Mouse (Mus musculus) forebrain, embryonic 11.5 days (tissue): ENCODE measurements at regions not wholly inside any gene's neighbourhood (a gene's known extent, or its start where the extent isn't known, plus 50 kb on each side); places are given as distances from the start of the nearest gene placed in this dataset.

ENCODE experiments used
- ATAC-seq: fragments of 200-750 bp; cut with Nextera tagmentation; replicated peaks from 2 replicates; pipeline ENCODE4 v1.8.0; 2017; ENCODE audit warnings: moderate TSS enrichment; ENCODE audit not compliant: low FRiP score
- DNase-seq: peaks from one replicate; pipeline ENCODE4 v3.0.0-alpha.2; 2017; ENCODE audit warnings: low spot score
- H3K27ac ChIP-seq: fragments of 300-500 bp; sonication (generic); 2 replicates; pipeline ENCODE4 v1.5.1; 2014; ENCODE audit warnings: low read depth, low read length
- H3K27me3 ChIP-seq: fragments of 300-500 bp; sonication (generic); 2 replicates; pipeline ENCODE4 v1.6.1; 2014; ENCODE audit warnings: mild to moderate bottlenecking, low read length, mixed read lengths; ENCODE audit not compliant: control insufficient read depth, insufficient read depth
- H3K36me3 ChIP-seq: fragments of 300-500 bp; sonication (generic); 2 replicates; pipeline ENCODE4 v1.6.1; 2014; ENCODE audit warnings: mild to moderate bottlenecking, low read length, moderate library complexity, mixed read lengths; ENCODE audit not compliant: control insufficient read depth, insufficient read depth
- H3K4me1 ChIP-seq: fragments of 300-500 bp; sonication (generic); replicated peaks from 2 replicates; pipeline ENCODE4 v1.6.1; 2014; ENCODE audit warnings: low read length, mixed read lengths; ENCODE audit not compliant: control insufficient read depth, insufficient read depth
- H3K4me2 ChIP-seq: fragments of 300-500 bp; sonication (generic); 2 replicates; pipeline ENCODE4 v1.6.1; 2014; ENCODE audit warnings: low read depth, mild to moderate bottlenecking, low read length, moderate library complexity, mixed read lengths; ENCODE audit not compliant: severe bottlenecking
- H3K4me3 ChIP-seq: fragments of 300-500 bp; sonication (generic); 2 replicates; pipeline ENCODE4 v1.5.1; 2014; ENCODE audit warnings: low read depth, low read length
- H3K9ac ChIP-seq: fragments of 300-500 bp; sonication (generic); 2 replicates; pipeline ENCODE4 v1.6.1; 2014; ENCODE audit warnings: low read length
- H3K9me3 ChIP-seq: fragments of 300-500 bp; sonication (generic); 2 replicates; pipeline ENCODE4 v1.6.1; 2016; ENCODE audit warnings: low read length, mixed read lengths; ENCODE audit not compliant: control insufficient read depth
- WGBS: fragments of 180-500 bp; shearing (Covaris S2); extraction: QIAGEN DNeasy Blood & Tissue Kit; methylation state at CpG from one replicate; pipeline ENCODE4 v1.1.7; 2014; 5-methylcytosine and 5-hydroxymethylcytosine counted together

DNA sequence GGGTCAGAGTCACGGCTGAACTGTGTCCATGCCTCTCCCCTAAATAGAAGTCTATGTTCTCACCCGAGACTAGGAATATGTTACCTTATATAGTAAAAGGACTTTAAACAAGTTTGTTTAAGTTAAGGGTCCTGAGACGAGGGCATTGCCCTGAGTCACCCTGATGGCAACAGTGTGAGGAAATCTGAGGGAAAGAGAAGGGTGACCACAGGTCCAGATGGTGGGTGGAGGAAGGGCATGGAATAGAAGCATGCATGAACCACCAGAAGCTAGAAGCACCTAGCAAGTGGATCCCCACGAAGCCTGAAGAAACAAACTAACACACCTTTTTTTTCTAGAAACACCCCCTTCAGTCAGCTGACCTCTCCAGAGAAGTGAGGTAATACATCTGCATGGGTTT, 536.9 kb upstream of the Lrrc6 start:
- Histone ChIP-seq H3K4me3 (no peak overlapping the region), H3K27me3 (no peaks in the 10 kb centered on the region), H3K27ac (no peak overlapping the region), H3K4me1 (peaks cover 3% of the 10 kb centered on the region; the same call in 1 of the 2 replicates), H3K9me3 (no peaks in the 10 kb centered on the region), H3K9ac (no peak overlapping the region), H3K4me2 (no peak overlapping the region), H3K36me3 (no peaks in the 10 kb centered on the region)
- no peak for ATAC-seq
- DNase-seq: no peak
- WGBS: 81% methylated on average over 4 of the region's 4 CpGs

- Histone ChIP-seq H3K4me1 (peaks cover 3% of the 10 kb centered on the region; the same call in 1 of the 2 replicates), H3K4me2 (no peak overlapping the region), H3K27ac (no peak overlapping the region), H3K27me3 (no peaks in the 10 kb centered on the region), H3K9me3 (no peaks in the 10 kb centered on the region), H3K36me3 (no peaks in the 10 kb centered on the region), H3K4me3 (no peak overlapping the region), H3K9ac (no peak overlapping the region)
- DNase-seq: no peak
- WGBS: 57% methylated on average over 2 of the region's 2 CpGs
- ATAC-seq: no peak
Measured at GRCm38 (mm10) chr15:67036341-67036740, 535.6 kb upstream of the Lrrc6 start.

DNA sequence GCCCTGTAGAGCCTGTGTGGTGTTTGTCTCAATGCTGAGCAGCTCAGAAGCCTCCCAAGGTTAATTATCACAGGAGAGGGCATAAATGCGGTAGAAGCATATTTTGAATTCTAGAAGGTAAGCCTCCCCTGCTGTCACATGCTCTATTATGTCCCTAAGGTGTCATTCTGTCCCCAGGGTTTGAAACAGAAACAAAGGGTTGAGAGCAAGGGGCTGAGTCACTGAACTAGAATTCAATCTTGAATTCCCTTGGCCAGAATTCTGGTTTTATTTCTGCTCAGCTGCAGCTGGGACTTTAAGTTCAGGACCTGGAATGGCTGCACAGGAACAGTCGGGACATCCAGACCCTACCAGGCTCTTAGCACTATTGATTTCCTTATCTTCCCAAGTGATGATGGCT, 533.2 kb upstream of the Lrrc6 start:
- DNase-seq: no peak
- Histone ChIP-seq H3K9me3 (no peaks in the 10 kb centered on the region), H3K4me2 (no peak overlapping the region), H3K27me3 (no peaks in the 10 kb centered on the region), H3K4me1 (no peaks in the 10 kb centered on the region), H3K4me3 (no peak overlapping the region), H3K27ac (no peak overlapping the region), H3K36me3 (no peaks in the 10 kb centered on the region), H3K9ac (no peak overlapping the region)
- no peak for ATAC-seq
- WGBS: 74% methylated on average over 2 of the region's 2 CpGs

DNA sequence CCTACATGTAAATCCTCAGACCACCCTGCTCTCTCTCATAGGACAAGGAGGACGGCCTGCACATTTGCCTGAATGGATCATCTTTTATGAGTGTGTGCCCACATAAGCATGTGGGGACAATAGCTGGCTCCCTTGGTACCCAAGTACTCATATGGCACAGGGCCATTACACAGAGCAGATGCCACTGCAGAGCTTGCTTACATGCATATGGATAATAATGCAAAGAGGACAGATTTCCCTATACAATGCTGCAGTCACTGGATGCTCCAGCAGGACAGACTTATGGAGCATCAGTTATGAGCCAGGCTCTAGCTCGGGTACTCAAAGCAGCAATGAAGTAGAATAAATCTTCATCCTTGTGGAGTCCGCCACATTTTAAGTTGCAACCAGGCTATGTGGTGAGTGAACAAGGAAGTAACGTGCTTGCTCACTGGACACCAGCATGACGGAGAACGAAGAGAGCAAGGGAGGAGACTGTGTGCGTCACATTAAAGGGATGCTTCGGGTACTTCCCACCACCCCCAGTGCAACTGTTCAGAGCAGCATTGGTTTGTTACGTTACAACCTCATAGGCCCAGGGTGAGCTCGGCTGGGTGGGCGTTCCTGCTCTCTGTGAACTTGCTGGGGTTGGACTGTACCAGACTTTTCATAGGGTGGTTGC, 531.3 kb upstream of the Lrrc6 start:
- Histone ChIP-seq H3K36me3 (no peaks in the 10 kb centered on the region), H3K27ac (no peak overlapping the region), H3K9me3 (no peaks in the 10 kb centered on the region), H3K9ac (no peak overlapping the region), H3K27me3 (no peaks in the 10 kb centered on the region), H3K4me3 (no peak overlapping the region), H3K4me1 (no peaks in the 10 kb centered on the region), H3K4me2 (no peak overlapping the region)
- ATAC-seq: no peak
- no peak for DNase-seq
- 90% methylated on average over 11 of the region's 11 CpGs for WGBS

DNA sequence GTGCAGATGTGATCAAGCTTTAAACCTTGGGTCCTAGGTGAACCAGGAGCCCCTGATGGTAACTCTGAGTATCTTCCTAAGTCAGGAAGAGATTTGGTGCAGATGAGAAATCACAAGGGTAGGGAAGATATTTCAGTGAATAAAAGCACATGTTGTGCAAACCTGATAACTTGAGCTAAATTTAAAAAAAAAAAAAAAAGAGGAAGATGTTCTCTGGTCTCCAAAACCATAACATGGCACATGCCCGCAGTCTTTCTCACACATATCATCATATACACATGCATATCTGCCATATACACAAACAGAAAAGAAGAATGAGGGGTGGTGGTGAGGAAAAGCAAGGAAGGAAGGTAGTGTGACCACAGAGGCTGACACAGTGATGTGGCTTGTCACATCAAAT, 530.3 kb upstream of the Lrrc6 start:
- Histone ChIP-seq H3K4me3 (no peak overlapping the region), H3K9me3 (no peaks in the 10 kb centered on the region), H3K27me3 (no peaks in the 10 kb centered on the region), H3K36me3 (no peaks in the 10 kb centered on the region), H3K4me1 (no peaks in the 10 kb centered on the region), H3K9ac (no peak overlapping the region), H3K27ac (no peak overlapping the region), H3K4me2 (no peak overlapping the region)
- DNase-seq: no peak
- no peak for ATAC-seq
- 89% methylated on average over 1 of the region's 1 CpGs for WGBS

DNA sequence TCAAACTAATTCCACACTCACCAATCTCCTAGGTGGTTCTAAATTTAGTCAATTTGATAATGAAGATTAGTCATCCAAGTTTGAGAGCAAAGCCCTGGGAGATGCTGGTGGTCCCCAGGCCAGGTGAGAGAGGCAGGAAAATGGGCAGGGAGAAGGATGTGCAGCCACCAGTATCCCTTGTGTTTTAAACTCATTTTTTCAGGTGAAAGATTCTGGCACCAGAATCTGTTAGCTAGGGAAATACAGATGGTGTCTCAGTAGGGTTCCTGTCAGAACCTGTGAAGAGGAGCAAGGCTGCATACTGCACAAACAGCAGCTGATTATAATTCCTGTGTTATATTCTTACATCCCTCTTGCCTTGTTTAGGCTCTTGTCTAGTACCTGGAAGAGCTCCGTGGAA, 527.5 kb upstream of the Lrrc6 start:
- no peaks in the 10 kb centered on the region for H3K4me1 ChIP-seq
- H3K27me3 ChIP-seq: no peaks in the 10 kb centered on the region
- no peak overlapping the region for H3K27ac ChIP-seq
- WGBS: 73% methylated on average over 1 of the region's 1 CpGs
- no peaks in the 10 kb centered on the region for H3K9me3 ChIP-seq
- DNase-seq (no peak), ATAC-seq (no peak)
- H3K9ac ChIP-seq: no peak overlapping the region
- H3K36me3 ChIP-seq: no peaks in the 10 kb centered on the region
- no peak overlapping the region for H3K4me2 ChIP-seq
- H3K4me3 ChIP-seq: no peak overlapping the region

DNA sequence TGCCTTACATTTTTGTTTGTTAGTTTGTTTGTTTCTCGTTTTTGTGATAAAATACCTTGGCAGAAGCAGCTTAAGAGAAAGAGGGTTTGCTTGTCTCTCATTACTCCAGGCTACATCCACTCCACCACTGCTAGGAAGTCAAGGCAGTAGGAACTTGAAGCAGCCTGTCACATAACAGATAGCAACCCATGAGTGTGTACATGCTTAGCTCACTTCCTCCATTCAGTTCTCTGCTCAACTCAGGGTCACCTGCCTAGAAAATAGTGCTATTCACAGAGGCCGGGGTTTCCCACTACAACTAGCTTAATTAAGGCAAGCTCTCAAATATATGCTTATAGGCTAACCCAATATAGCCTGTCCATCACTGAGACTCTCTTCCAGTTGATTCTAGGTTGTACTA, 527.0 kb upstream of the Lrrc6 start:
- Histone ChIP-seq H3K36me3 (no peaks in the 10 kb centered on the region), H3K9me3 (no peaks in the 10 kb centered on the region), H3K4me2 (no peak overlapping the region), H3K4me1 (no peaks in the 10 kb centered on the region), H3K4me3 (no peak overlapping the region), H3K9ac (no peak overlapping the region), H3K27ac (no peak overlapping the region), H3K27me3 (no peaks in the 10 kb centered on the region)
- no peak for DNase-seq
- ATAC-seq: no peak
- WGBS: 75% methylated on average over 2 of the region's 2 CpGs

DNA sequence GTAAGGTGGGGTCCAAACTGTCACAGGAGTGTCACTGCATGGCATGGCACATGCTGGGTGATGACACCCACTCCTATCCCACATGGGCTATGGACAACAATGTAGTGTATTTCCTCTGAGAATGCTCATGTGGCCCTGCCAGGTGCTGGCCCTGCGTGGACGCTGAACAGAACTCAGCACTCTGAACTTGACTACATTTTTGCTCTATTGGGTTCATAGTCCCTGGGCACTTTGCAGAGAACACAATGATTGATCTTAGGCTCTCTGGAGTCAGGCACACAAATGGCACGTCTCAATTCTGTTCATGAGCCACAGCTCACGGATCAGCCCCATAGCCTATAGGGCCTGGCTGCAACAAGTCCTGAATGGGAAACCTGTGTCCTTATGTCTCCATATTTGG, 525.0 kb upstream of the Lrrc6 start:
- H3K9ac ChIP-seq: no peak overlapping the region
- ATAC-seq (no peak), DNase-seq (no peak)
- no peak overlapping the region for H3K4me3 ChIP-seq
- H3K9me3 ChIP-seq: no peaks in the 10 kb centered on the region
- 91% methylated on average over 4 of the region's 4 CpGs for WGBS
- no peaks in the 10 kb centered on the region for H3K27me3 ChIP-seq
- H3K27ac ChIP-seq: no peak overlapping the region
- no peaks in the 10 kb centered on the region for H3K36me3 ChIP-seq
- no peaks in the 10 kb centered on the region for H3K4me1 ChIP-seq
- no peak overlapping the region for H3K4me2 ChIP-seq

DNA sequence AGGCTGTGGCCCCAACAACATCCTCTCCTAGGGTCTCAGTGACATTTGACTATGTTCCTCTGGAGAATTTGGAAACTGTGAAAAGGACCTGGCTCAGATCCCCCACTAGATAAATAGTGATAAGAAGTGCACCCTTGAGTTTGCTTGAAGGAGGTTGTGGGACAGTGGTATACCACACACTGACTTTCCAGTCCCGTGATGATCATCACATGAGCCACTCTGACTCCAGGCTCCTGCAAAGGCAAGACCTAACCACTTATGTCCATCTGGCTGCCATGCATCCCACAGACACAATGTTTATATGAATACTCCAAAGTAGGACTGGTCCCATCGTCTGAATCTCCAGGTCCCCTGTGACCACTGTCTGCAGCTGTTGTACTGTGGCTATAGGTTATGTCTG, 523.7 kb upstream of the Lrrc6 start:
- no peak overlapping the region for H3K4me3 ChIP-seq
- DNase-seq (no peak), ATAC-seq (no peak)
- H3K27ac ChIP-seq: no peak overlapping the region
- no peaks in the 10 kb centered on the region for H3K36me3 ChIP-seq
- H3K9me3 ChIP-seq: no peaks in the 10 kb centered on the region
- 83% methylated on average over 2 of the region's 2 CpGs for WGBS
- H3K27me3 ChIP-seq: no peaks in the 10 kb centered on the region
- no peaks in the 10 kb centered on the region for H3K4me1 ChIP-seq
- H3K9ac ChIP-seq: no peak overlapping the region
- H3K4me2 ChIP-seq: no peak overlapping the region
